Mouse (Mus musculus) kidney, postnatal 25 days (tissue): Measurements from ENCODE around the gene Tmem198b.

Source experiments
- DNase-seq, 2 experiments: peaks; one replicate each; pipeline ENCODE4 v3.0.0; 2021; ENCODE audit warnings: mixed read lengths in 2 of 2

Gene Tmem198b

DNA sequence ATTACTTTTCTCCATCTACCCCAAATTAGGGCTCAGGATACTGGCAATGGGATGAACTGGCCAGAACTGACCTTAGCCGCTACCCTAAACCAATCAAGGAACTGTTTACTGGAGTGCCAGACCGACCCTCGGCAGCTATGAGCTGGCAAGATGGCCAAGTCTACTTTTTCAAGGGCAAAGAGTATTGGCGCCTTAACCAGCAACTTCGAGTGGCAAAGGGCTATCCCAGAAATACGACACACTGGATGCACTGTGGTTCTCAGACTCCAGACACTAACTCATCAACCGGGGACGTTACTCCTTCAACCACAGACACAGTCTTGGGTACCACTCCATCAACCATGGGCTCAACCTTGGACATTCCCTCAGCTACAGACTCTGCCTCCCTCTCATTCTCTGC lies 5.5 kb downstream of the Tmem198b start:
- DNase-seq, result no peak

DNA sequence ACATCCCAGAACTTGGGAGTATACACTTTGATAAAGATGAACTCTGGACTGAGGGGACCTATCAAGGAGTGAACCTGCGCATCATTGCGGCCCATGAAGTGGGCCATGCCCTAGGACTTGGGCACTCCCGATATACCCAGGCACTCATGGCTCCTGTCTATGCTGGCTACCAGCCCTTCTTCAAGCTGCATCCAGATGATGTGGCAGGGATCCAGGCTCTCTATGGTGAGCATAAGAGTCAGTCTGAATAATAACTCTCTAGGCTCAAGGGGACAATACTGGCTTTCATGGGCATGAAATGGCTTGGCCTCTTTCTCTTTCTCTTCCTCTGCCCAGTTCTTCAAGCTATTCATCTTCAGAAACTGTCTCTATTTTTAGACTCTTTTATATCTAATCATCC lies 8.6 kb downstream of the Tmem198b start:
- no peak for DNase-seq

DNA sequence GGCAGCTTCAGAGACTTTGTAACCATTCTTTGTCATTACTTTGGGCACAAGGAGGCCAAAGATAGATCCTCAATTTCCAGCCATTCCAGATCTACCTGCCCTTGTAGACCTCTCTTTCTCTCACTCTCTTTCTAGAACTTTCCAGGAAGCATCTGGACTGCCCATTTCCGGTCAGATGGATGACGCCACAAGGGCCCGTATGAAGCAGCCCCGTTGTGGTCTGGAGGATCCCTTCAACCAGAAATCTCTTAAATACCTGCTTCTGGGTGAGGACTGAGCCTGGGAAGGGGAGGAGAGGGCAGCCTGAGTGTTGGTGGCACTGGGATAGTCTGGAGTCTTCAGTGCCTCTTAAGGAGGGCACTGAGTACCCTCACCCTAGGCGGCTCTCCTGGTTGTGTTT lies 9.8 kb downstream of the Tmem198b start:
- no peak for DNase-seq

DNA sequence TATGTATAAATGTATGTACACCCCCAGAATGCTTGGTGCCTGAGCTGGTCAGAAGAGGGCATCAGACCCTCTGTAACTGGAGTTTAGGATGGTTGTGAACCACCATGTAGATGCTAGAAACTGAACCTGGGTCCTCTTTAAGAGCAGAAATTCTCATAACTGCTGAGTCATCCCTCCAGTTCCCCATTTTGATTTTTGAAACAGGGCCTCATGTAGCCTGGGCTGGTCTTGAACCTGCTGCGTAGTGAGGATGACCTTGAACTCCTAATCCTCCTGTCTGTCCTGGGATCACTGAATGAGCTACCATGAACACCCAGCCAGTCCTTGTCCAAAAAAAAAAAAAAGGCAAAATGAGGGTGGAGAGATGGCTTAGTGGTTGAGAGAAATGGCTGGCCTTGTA lies 10.9 kb downstream of the Tmem198b start:
- no peak for DNase-seq

DNA sequence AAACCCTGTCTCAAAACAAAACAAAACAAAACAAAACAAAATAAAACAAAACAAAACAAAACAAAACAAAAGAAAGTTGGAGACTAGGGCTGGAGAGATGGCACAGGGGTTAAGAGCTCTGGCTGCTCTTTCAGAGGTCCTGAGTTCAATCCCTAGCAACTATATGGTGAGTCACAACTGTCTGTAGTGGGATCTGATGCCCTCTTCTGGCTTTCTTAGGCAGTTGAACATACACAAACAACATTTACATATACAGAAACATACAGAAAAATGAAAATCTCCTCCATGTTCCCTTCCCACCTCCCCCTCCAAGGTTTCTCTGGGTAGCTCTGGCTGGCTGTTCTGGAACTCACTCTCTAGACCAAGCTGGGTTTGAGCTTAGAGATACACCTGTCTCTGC lies 12.1 kb downstream of the Tmem198b start:
- DNase-seq, result no peak

DNA sequence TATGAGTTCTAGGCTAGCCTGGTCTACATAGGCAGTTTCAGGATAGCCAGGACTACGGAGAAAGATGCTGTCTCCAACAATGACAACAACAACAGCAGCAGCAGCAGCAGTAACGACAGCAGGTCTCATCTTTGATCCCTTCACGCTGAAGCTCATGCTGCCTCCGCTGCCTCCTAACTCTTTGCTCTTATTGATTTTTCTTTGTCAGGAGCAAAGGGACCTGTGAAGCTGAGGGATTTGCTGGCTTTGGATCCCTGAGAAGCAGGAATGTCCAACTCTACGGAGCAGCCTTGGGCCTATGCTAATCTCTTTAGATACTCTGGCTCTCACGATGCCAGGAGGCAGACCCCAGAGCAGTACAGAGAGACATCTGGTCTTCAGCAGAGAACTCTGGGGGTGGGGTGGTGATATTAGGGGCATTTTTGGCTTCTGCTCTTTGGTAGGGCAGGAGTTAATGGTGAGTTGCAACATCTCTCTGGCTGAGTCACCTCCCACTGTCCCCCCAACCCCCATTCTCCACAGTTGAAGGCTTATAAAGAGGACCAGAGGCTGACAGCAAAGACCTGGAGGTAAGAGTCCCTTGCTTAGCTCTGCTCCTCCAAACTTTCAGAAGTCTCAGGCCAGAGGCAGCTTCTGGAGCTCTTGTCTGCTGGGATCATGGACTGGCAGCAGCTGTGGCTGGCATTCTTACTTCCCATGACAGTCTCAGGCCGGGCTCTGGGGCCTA lies 13.6 kb downstream of the Tmem198b start, which contains the start of gene Mmp19:
Gene Mmp19, plus strand, starts transcription at position 513 of the 727 bp plus-strand sequence.
- DNase-seq, result no peak

DNA sequence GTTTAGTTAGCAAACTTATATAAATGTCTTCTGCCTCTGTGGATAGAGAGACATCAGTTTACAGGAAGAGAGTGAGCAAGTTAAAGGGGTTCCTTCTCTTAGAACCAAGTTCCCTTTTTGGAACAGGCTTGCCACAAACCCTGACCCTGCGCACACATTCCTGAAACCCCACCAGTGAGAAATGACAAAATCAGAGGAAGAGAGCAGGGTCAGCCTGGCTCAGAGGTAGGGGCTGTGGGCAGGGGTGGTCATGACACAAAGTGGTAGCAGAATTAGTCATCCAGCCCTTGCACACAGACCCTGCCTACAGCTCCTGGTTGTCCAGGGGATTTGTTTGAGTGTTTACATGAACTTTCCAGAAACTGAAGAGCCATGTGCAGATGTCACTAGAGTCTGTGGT lies 24.0 kb downstream of the Tmem198b start:
- DNase-seq, result no peak

DNA sequence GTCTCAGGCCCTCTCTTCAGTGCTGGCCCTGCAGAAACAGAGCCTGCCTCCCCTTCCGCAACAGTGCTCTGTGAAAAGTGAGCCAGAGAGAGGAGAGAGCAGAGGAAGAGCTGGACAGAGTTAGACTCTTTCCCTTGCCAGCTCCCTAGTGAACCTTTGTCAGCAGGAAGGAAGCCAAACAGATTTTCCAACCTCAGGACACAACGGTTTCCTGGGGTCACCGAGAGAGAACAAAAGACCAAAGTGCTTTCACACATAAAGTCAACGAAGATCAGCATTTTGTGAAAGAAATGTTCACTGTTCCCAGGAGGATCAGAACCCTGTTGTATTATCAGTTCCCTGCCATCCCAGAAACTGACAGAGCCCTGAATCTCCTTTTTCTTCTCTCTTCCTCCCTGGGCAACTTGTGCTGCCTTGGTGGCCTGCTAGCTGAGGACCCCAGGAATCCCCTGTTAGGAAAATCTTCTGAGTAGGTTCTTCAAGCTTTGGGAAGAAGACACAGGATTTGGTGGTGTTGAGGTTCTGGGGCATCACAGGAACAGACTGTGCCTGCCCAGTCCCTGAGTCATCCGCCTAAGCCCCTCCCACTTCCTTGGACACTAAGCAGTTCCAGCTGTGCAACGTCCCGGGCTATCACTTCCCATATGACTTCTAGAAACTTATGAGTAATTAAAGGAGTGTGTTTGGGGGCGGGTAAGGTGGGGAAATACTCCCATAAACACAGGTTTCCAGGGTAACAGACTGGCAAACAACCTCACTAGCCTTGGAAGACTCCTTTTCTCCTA lies 25.0 kb downstream of the Tmem198b start:
- peak; percentile 85 to 92 for DNase-seq

DNA sequence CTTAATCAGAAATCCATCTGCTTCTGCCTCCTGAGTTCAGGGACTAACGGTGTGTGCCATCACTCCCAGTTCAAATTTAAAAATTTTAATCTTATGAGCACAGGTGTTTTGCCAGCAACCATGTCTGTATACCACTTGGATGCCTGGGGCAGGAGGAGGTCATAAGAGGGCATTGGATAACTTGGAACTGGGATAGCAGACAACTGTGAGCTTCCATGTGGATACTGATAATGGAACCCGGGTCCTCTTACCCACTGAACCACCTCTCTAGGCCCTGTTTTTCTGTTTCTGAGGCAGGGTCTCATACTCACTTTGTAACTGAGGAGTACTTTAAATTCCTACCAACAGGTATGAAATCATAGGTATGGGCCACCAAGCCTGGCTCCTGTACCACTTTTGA lies 25.7 kb downstream of the Tmem198b start:
- DNase-seq, result no peak

DNA sequence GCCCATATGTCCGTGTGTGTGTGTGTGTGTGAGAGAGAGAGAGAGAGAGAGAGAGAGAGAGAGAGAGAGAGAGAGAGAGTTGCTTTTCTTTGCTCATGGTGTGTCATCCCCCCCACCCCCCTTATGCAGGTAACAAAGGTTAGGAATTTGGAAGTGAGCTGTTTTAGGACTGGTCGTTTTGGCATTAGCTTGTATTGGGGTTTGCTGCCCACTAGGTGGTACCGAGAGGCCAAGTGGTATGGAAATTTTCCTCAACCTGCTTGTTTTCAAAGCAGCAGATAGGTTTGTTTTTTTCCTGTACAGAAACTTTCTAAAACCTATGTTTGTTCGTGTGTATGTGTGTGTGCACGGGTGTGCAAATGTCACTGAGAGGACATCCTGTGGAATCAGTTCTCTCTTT lies 30.5 kb downstream of the Tmem198b start:
- no peak for DNase-seq

DNA sequence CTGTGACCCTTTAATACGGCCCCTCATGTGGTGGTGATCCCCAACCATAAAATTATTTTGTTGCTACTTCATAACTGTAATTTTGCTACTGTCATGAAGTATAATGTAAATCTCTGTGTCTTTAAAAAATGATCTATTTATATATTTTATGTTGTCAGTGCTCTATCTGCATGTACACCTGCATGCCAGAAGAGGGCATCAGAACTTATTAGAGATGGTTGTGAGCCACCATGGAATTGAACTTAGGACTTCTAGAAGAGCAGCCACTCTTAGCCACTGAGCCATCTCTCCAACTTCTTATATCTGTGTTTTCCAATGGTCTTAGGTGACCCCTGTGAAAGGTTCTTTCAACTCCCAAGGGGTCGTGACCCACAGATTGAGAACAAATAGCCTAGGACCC lies 31.3 kb downstream of the Tmem198b start:
- DNase-seq, result no peak
